Mouse (Mus musculus): ENCODE results near the gene Vamp5. TPM values are rescaled to one million over a fixed set of nuclear protein-coding genes. Genes with fewer than 3 reads are reported as not detected.

Gene Vamp5
- total and polyA plus RNA-seq, 3 experiments: 0.50 to 2.5 (median 0.90) TPM

DNA sequence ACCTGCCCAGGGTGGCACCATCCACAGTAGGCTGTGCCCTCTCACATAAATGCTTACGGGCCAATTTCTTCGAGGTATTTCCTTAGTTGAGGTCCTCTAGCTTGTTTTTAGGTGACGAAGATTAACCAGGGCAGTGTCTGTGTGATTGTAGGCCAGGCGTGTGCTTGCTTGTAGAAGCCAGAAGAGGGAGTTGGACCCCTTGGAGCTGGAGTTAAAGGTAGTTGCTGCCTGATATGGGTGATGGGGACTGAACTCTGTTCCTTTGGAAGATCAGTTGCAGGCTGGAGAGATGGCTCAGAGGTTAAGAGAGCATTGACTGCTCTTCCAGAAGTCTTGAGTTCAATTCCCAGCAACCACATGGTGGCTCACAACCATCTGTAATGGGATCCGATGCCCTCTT is 34.9 kb upstream of the Vamp5 start:
- Histone ChIP-seq H3K27ac (ENCODE audit: insufficient read depth, low read depth) (no peak overlapping the region), H3K79me2 (replicated peaks; ENCODE audit: control insufficient read depth, extremely low read depth, insufficient read depth, poor library complexity, severe bottlenecking) (no peaks in the 10 kb centered on the region; the same call in 1 of the 2 replicates), H3K36me3 (replicated peaks in 1 of 2; ENCODE audit: control insufficient read depth in 1 of 2, insufficient read depth in 1 of 2, low read length in 1 of 2) (peaks cover 12 to 38% of the 10 kb centered on the region in 2 experiments), H3K4me3 (replicated peaks in 1 of 3; ENCODE audit: low read depth in 2 of 3, low read length in 2 of 3, poor library complexity in 1 of 3) (peak overlapping the region; percentile 13 to 99 (median 88)), H3K27me3 (replicated peaks) (no peaks in the 10 kb centered on the region), H3K4me1 (ENCODE audit: control insufficient read depth in 1 of 2, insufficient read depth in 2 of 2) (peaks cover 4 to 24% of the 10 kb centered on the region in 2 experiments; a peak in 3 of 4 replicates), H3K9me3 (replicated peaks; ENCODE audit: low read length) (no peaks in the 10 kb centered on the region), H3K9ac (ENCODE audit: insufficient read depth, low read depth) (peak overlapping the region; percentile 74; the same call in 1 of the 2 replicates), H3K4me2 (ENCODE audit: insufficient read depth, low read depth, poor library complexity, severe bottlenecking) (peak overlapping the region; percentile 82)
- dilution Hi-C loops (cut with MboI; ENCODE audit: extremely low pct_ligation_motif_present, extremely low pct_unique_long_range_greater_than_20kb, low sequenced_read_pairs) (no loop called here), in situ Hi-C loops (cut with MboI; ENCODE audit: low pct_ligation_motif_present, low pct_unique_long_range_greater_than_20kb, low sequenced_read_pairs) (loop anchor here (25.0 kb wide), 1 partner anchor 422 kb away; no protein-coding TSS in a partner anchor)
- no peak for TF ChIP-seq CHD1 (IDR thresholded peaks at IDR 0.05; ENCODE audit: low read depth, low read length)
- TF ChIP-seq MEF2A (IDR thresholded peaks at IDR 0.05; ENCODE audit: borderline replicate concordance, low read depth, low read length): no peak
- peak in 1 of 2 experiments; percentile 38; a peak in 2 of 4 replicates for TF ChIP-seq CTCF (conservative IDR thresholded peaks at IDR 0.05 in 1 of 2, IDR thresholded peaks at IDR 0.05 in 1 of 2; ENCODE audit: low read depth in 2 of 2, low read length in 2 of 2)
- no peak for TF ChIP-seq UBTF (IDR thresholded peaks at IDR 0.05; ENCODE audit: low read depth, low read length)
- no peak for TF ChIP-seq NRF1 (IDR thresholded peaks at IDR 0.05; ENCODE audit: low read depth, low read length)
- TF ChIP-seq MYC (IDR thresholded peaks at IDR 0.05; ENCODE audit: low read depth, low read length): no peak
- no peak for TF ChIP-seq POLR2A (IDR thresholded peaks at IDR 0.05; ENCODE audit: low read depth, low read length)
- no peak for TF ChIP-seq POLR2AphosphoS2 (IDR thresholded peaks at IDR 0.05; ENCODE audit: low read depth, low read length)
- DNase-seq (ENCODE audit: extremely low read depth): peak; percentile 36

DNA sequence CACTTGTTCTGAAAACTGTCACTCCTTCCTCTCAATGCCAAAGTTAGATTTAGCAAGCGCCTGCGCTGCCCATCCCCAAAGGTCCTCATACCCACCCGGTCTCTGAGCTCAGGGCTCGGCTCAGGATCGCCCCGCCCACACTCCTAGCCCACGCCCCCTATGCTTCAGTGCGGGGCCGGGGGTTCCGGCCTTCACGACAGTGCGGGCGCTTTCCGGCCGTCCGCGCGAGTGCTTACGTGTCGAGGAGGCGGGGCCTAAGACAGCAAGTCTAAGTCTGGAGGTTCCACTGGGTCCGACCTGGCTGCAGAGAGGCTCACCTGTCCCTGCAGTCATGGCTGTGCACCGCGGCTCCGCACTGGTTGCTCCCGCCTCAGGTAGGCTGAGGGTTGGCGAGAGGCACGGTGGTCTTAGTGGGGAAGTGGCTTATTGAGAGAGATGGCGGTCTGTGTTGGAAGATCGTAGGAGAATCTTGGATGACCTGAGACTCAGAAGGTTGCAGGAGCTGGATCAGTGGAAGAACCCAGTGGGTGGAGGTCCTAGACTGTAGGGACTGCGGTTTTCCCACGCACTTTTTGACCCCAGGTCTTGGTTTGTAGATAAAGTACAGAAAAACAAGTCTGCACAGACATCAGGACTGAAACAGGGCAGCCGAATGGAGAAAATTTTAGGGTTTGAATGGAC is 33.9 kb upstream of the Vamp5 start, which contains the start of gene Ggcx:
Gene Ggcx, plus strand, starts transcription at position 233 of the 681 bp plus-strand sequence.
- in situ Hi-C loops (cut with MboI; ENCODE audit: low pct_ligation_motif_present, low pct_unique_long_range_greater_than_20kb, low sequenced_read_pairs) (loop anchor here (25.0 kb wide), 1 partner anchor 423 kb away; no protein-coding TSS in a partner anchor), dilution Hi-C loops (cut with MboI; ENCODE audit: extremely low pct_ligation_motif_present, extremely low pct_unique_long_range_greater_than_20kb, low sequenced_read_pairs) (no loop called here)
- Histone ChIP-seq H3K79me2 (replicated peaks; ENCODE audit: control insufficient read depth, extremely low read depth, insufficient read depth, poor library complexity, severe bottlenecking) (no peaks in the 10 kb centered on the region; the same call in 1 of the 2 replicates), H3K27me3 (replicated peaks) (no peaks in the 10 kb centered on the region), H3K27ac (ENCODE audit: insufficient read depth, low read depth) (no peak within 1 kb of the TSS), H3K36me3 (replicated peaks in 1 of 2; ENCODE audit: control insufficient read depth in 1 of 2, insufficient read depth in 1 of 2, low read length in 1 of 2) (peaks cover 10 to 31% of the 10 kb centered on the region in 2 experiments), H3K4me3 (replicated peaks in 1 of 3; ENCODE audit: low read depth in 2 of 3, low read length in 2 of 3, poor library complexity in 1 of 3) (peak within 1 kb of the TSS; percentile 88 to 99 (median 97)), H3K9me3 (replicated peaks; ENCODE audit: low read length) (no peaks in the 10 kb centered on the region), H3K4me2 (ENCODE audit: insufficient read depth, low read depth, poor library complexity, severe bottlenecking) (peak within 1 kb of the TSS; percentile 82), H3K4me1 (ENCODE audit: control insufficient read depth in 1 of 2, insufficient read depth in 2 of 2) (peaks cover 4 to 25% of the 10 kb centered on the region in 2 experiments; a peak in 3 of 4 replicates), H3K9ac (ENCODE audit: insufficient read depth, low read depth) (peak within 1 kb of the TSS; percentile 74)
- DNase-seq (ENCODE audit: extremely low read depth): peak; percentile 96
- TF ChIP-seq MXI1 (IDR thresholded peaks at IDR 0.05; ENCODE audit: low read depth, low read length) (no peak), NRF1 (IDR thresholded peaks at IDR 0.05; ENCODE audit: low read depth, low read length) (peak; percentile 71), MEF2A (IDR thresholded peaks at IDR 0.05; ENCODE audit: borderline replicate concordance, low read depth, low read length) (no peak), UBTF (IDR thresholded peaks at IDR 0.05; ENCODE audit: low read depth, low read length) (no peak), RAD21 (IDR thresholded peaks at IDR 0.05; ENCODE audit: low read depth, low read length) (no peak), USF2 (conservative IDR thresholded peaks at IDR 0.05; ENCODE audit: low read depth, low read length) (no peak), SMC3 (IDR thresholded peaks at IDR 0.05; ENCODE audit: low read depth, low read length) (no peak), SIN3A (IDR thresholded peaks at IDR 0.05; ENCODE audit: low read length) (no peak; the same call in 1 of the 2 replicates), NELFE (IDR thresholded peaks at IDR 0.05; ENCODE audit: low read depth, low read length) (peak; percentile 53; the same call in 1 of the 2 replicates), TBP (conservative IDR thresholded peaks at IDR 0.05; ENCODE audit: low read depth, low read length) (no peak), MAFK (IDR thresholded peaks at IDR 0.05; ENCODE audit: insufficient replicate concordance, low read length) (no peak), ZKSCAN1 (IDR thresholded peaks at IDR 0.05; ENCODE audit: borderline replicate concordance, low read depth, low read length) (no peak), PAX5 (IDR thresholded peaks at IDR 0.05; ENCODE audit: low read length) (no peak), ZC3H11A (IDR thresholded peaks at IDR 0.05; ENCODE audit: low read depth, low read length) (no peak), MYC (IDR thresholded peaks at IDR 0.05; ENCODE audit: low read depth, low read length) (no peak), JUND (conservative IDR thresholded peaks at IDR 0.05; ENCODE audit: low read depth, low read length) (no peak), JUN (IDR thresholded peaks at IDR 0.05; ENCODE audit: insufficient read depth, low read depth, low read length) (no peak), MAZ (IDR thresholded peaks at IDR 0.05; ENCODE audit: low read depth, low read length) (peak; percentile 58; the same call in 1 of the 2 replicates), RCOR1 (conservative IDR thresholded peaks at IDR 0.05; ENCODE audit: low read depth, low read length) (no peak), CHD2 (IDR thresholded peaks at IDR 0.05; ENCODE audit: low read length) (no peak), E2F4 (IDR thresholded peaks at IDR 0.05; ENCODE audit: insufficient replicate concordance, low read depth, low read length) (no peak; the same call in 1 of the 2 replicates), POLR2A (IDR thresholded peaks at IDR 0.05; ENCODE audit: low read depth, low read length) (peak; percentile 85), ELF1 (IDR thresholded peaks at IDR 0.05; ENCODE audit: low read depth, low read length) (peak; percentile 87), EP300 (IDR thresholded peaks at IDR 0.05; ENCODE audit: low read length) (no peak), CHD1 (IDR thresholded peaks at IDR 0.05; ENCODE audit: low read depth, low read length) (no peak), BHLHE40 (IDR thresholded peaks at IDR 0.05; ENCODE audit: low read depth, low read length) (no peak), ZNF384 (IDR thresholded peaks at IDR 0.05; ENCODE audit: low read depth, low read length) (no peak), IRF4 (IDR thresholded peaks at IDR 0.05; ENCODE audit: low read depth, low read length) (no peak), MAX (IDR thresholded peaks at IDR 0.05; ENCODE audit: low read length) (no peak)
